Comparison of ENCODE assay signal across 8 mouse cellular contexts in the genomic region with DNA sequence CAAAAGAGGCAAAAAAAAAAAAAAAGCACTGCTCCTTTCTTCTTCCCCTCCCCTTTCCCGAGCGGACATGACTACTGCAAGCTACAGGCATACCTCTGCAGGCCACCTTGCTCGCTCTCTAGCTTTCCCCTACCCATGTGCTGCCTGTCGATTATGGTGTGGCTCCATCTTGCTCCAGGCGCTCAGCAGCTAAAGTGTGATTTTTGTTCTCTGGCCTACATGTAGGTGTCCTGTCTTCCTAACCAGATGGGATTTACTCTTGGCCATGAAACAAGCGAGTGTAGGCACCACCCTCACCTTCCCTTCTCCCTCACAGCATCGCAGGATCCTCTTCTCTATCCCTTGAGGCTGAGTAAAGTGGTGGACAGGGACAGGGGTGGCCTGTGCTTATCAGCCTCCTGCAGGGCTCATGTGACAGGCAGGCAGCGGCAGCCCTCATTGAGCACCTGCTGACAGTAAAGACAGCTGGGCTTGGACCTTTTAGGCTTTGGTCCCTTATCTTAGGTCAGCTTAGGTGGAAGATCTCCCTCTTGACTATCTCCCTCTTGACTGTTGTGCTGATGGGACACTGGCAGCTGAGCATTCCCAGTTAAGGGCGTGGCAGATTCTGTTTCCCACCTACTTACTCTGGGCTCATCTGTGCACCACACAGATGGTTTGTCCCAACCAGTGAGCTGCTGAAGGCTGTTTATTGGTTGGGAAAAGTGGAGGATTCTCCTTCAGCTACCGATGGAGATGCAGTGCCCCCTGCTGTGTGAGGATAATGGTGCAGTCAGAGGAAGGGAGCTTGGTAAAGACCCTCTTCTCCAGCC. TPM values are rescaled to one million over a fixed set of nuclear protein-coding genes. Genes with fewer than 3 reads are reported as not detected.
DNase-seq lines count a peak whose midpoint lies in the region; ATAC-seq and TF ChIP-seq lines count a peak whose summit lies in the region.

No protein-coding gene starts in this region.

- WGBS in forebrain, embryonic 12.5 days, result 81% methylated on average over 10 of the region's 10 CpGs
- 77% methylated on average over 10 of the region's 10 CpGs for WGBS in forebrain, embryonic 10.5 days
- WGBS in hindbrain, postnatal 0 days, result 78% methylated on average over 10 of the region's 10 CpGs
- whole genome bisulfite sequencing in limb, embryonic 13.5 days, result 79% methylated on average over 10 of the region's 10 CpGs
- WGBS in neural tube, embryonic 11.5 days, result 82% methylated on average over 10 of the region's 10 CpGs

- H3K9ac ChIP-seq in forebrain, embryonic 12.5 days, result no peak overlapping the region
- no peak overlapping the region for H3K9ac ChIP-seq in hindbrain, postnatal 0 days (replicated peaks; ENCODE audit: low read length)
- H3K9ac ChIP-seq in limb, embryonic 13.5 days, result no peak overlapping the region
- no peak overlapping the region for H3K9ac ChIP-seq in neural tube, embryonic 11.5 days (ENCODE audit: low read length)

- H3K4me3 ChIP-seq in forebrain, embryonic 12.5 days (replicated peaks), result no peak overlapping the region
- no peak overlapping the region for H3K4me3 ChIP-seq in forebrain, embryonic 10.5 days
- peak overlapping the region; percentile 9; the same call in 1 of the 2 replicates for H3K4me3 ChIP-seq in G1E (ENCODE audit: low read depth, low read length)
- H3K4me3 ChIP-seq in hindbrain, postnatal 0 days (ENCODE audit: low read length), result no peak overlapping the region
- no peak overlapping the region for H3K4me3 ChIP-seq in limb, embryonic 13.5 days
- no peak overlapping the region for H3K4me3 ChIP-seq in neural tube, embryonic 11.5 days (ENCODE audit: low read depth, low read length)

- no peak for DNase-seq in forebrain, embryonic 10.5 days (ENCODE audit: extremely low spot score, low spot score)
- peak; percentile 77 for DNase-seq in G1E (ENCODE audit: low spot score)
- DNase-seq in hindbrain, postnatal 0 days (ENCODE audit: low spot score), result peak; percentile 76
- peak; percentile 70 for DNase-seq in neural tube, embryonic 11.5 days (ENCODE audit: low spot score)
- no peak for DNase-seq in T-cell, adult 2 months (ENCODE audit: low spot score)

- peak; percentile 40; the same call in 1 of the 2 replicates for ATAC-seq in forebrain, embryonic 12.5 days (ENCODE audit: low FRiP score)
- ATAC-seq in G1E (ENCODE audit: extremely low read depth, insufficient number of reproducible peaks, low FRiP score, poor library complexity, severe bottlenecking), result peak; percentile 93
- peak; percentile 83 for ATAC-seq in erythroid progenitor cell, adult 5-6 weeks (replicated peaks; ENCODE audit: low FRiP score, poor library complexity, severe bottlenecking)
- peak; percentile 52 for ATAC-seq in hindbrain, postnatal 0 days
- ATAC-seq in limb, embryonic 13.5 days (ENCODE audit: low FRiP score, low read depth), result peak; percentile 18; the same call in 1 of the 2 replicates
- peak; percentile 40; the same call in 1 of the 2 replicates for ATAC-seq in neural tube, embryonic 11.5 days (ENCODE audit: insufficient read depth, low FRiP score, low TSS enrichment)

- peaks cover 94% of the 10 kb centered on the region for H3K36me3 ChIP-seq in forebrain, embryonic 12.5 days (replicated peaks)
- H3K36me3 ChIP-seq in forebrain, embryonic 10.5 days (replicated peaks), result peaks cover 98% of the 10 kb centered on the region
- peaks cover 99% of the 10 kb centered on the region for H3K36me3 ChIP-seq in G1E (replicated peaks)
- peaks cover 58% of the 10 kb centered on the region for H3K36me3 ChIP-seq in hindbrain, postnatal 0 days (ENCODE audit: insufficient read depth, low read length)
- peaks cover 100% of the 10 kb centered on the region for H3K36me3 ChIP-seq in limb, embryonic 13.5 days
- H3K36me3 ChIP-seq in neural tube, embryonic 11.5 days (ENCODE audit: control insufficient read depth, insufficient read depth, low read length), result peaks cover 37% of the 10 kb centered on the region

- H3K27ac ChIP-seq in forebrain, embryonic 12.5 days, result no peak overlapping the region
- H3K27ac ChIP-seq in forebrain, embryonic 10.5 days, result no peak overlapping the region
- no peak overlapping the region for H3K27ac ChIP-seq in hindbrain, postnatal 0 days
- H3K27ac ChIP-seq in limb, embryonic 13.5 days, result 0 out of 2 replicates have a peak overlapping the region, but pooled peaks have one; percentile 33
- H3K27ac ChIP-seq in neural tube, embryonic 11.5 days (ENCODE audit: low read depth, low read length), result no peak overlapping the region

- no peaks in the 10 kb centered on the region for H3K4me1 ChIP-seq in forebrain, embryonic 12.5 days
- 0 out of 2 replicates have a peak, but pooled peaks cover 3% of the 10 kb centered on the region for H3K4me1 ChIP-seq in forebrain, embryonic 10.5 days
- H3K4me1 ChIP-seq in G1E (ENCODE audit: insufficient read depth, low read depth, low read length), result peaks cover 71% of the 10 kb centered on the region
- H3K4me1 ChIP-seq in hindbrain, postnatal 0 days (ENCODE audit: insufficient read depth, low read length), result no peaks in the 10 kb centered on the region
- peaks cover 7% of the 10 kb centered on the region; the same call in 1 of the 2 replicates for H3K4me1 ChIP-seq in limb, embryonic 13.5 days
- H3K4me1 ChIP-seq in neural tube, embryonic 11.5 days (ENCODE audit: control insufficient read depth, insufficient read depth, low read length), result no peaks in the 10 kb centered on the region

- no peak overlapping the region for H3K4me2 ChIP-seq in forebrain, embryonic 12.5 days
- H3K4me2 ChIP-seq in hindbrain, postnatal 0 days (ENCODE audit: low read depth, low read length), result no peak overlapping the region
- H3K4me2 ChIP-seq in limb, embryonic 13.5 days (replicated peaks), result no peak overlapping the region
- H3K4me2 ChIP-seq in neural tube, embryonic 11.5 days (ENCODE audit: low read depth), result no peak overlapping the region

- no peaks in the 10 kb centered on the region for H3K9me3 ChIP-seq in forebrain, embryonic 12.5 days
- no peaks in the 10 kb centered on the region for H3K9me3 ChIP-seq in forebrain, embryonic 10.5 days
- H3K9me3 ChIP-seq in G1E (replicated peaks), result no peaks in the 10 kb centered on the region
- no peaks in the 10 kb centered on the region for H3K9me3 ChIP-seq in hindbrain, postnatal 0 days (ENCODE audit: low read length)
- H3K9me3 ChIP-seq in limb, embryonic 13.5 days, result no peaks in the 10 kb centered on the region
- H3K9me3 ChIP-seq in neural tube, embryonic 11.5 days (ENCODE audit: control insufficient read depth, low read length), result no peaks in the 10 kb centered on the region

- no peaks in the 10 kb centered on the region for H3K27me3 ChIP-seq in forebrain, embryonic 12.5 days
- H3K27me3 ChIP-seq in forebrain, embryonic 10.5 days (ENCODE audit: poor library complexity, severe bottlenecking), result no peaks in the 10 kb centered on the region
- H3K27me3 ChIP-seq in G1E (ENCODE audit: insufficient read depth, low read length), result no peaks in the 10 kb centered on the region
- H3K27me3 ChIP-seq in hindbrain, postnatal 0 days (ENCODE audit: insufficient read depth, low read length), result no peaks in the 10 kb centered on the region
- no peaks in the 10 kb centered on the region for H3K27me3 ChIP-seq in limb, embryonic 13.5 days
- no peaks in the 10 kb centered on the region for H3K27me3 ChIP-seq in neural tube, embryonic 11.5 days (ENCODE audit: control insufficient read depth, insufficient read depth, low read length)

- peak; percentile 58 for TF ChIP-seq CTCF in G1E (IDR thresholded peaks at IDR 0.05; ENCODE audit: low read depth, low read length)
- peak; percentile 77 for TF ChIP-seq CTCF in hindbrain, postnatal 0 days (IDR thresholded peaks at IDR 0.05; ENCODE audit: low read depth)

RNA-seq across cellular contexts. Expression of gene Psmc3, which starts 6.9 kb away (rescaled TPM):
- 294 and 301 TPM in 2 replicates for polyA plus RNA-seq in forebrain, embryonic 12.5 days (2016; fragmentation: Nextera tagmentation; extraction: Ambion mirVana)
- 361 TPM in 2 replicates for polyA plus RNA-seq in forebrain, embryonic 10.5 days (2016; fragmentation: Nextera tagmentation; extraction: Ambion mirVana)
- total RNA-seq in G1E (2014; fragmentation: Nextera tagmentation) (109 and 141 TPM in 2 replicates), G1E (2017) (280 and 333 TPM in 2 replicates)
- polyA plus RNA-seq in G1E (2012), result 151 and 165 TPM in 2 replicates
- total RNA-seq in erythroid progenitor cell, adult 5-6 weeks (2015; ENCODE audit: low replicate concordance), result 56.2 and 85.4 TPM in 2 replicates
- total RNA-seq in erythroid progenitor cell, adult 5-6 weeks (2017; ENCODE audit: low replicate concordance), result 101 and 248 TPM in 2 replicates
- 154 and 160 TPM in 2 replicates for total RNA-seq in hindbrain, postnatal 0 days (2014; rRNA removed)
- polyA plus RNA-seq in hindbrain, postnatal 0 days (2015; fragmentation: Nextera tagmentation; extraction: Ambion mirVana), result 249 and 261 TPM in 2 replicates
- 316 and 328 TPM in 2 replicates for polyA plus RNA-seq in limb, embryonic 13.5 days (2015; fragmentation: Nextera tagmentation; extraction: Ambion mirVana)
- polyA plus RNA-seq in neural tube, embryonic 11.5 days (2014; fragmentation: Nextera tagmentation; extraction: Ambion mirVana), result 387 and 389 TPM in 2 replicates

RNA-seq across cellular contexts. Expression of gene Slc39a13, which starts 9.5 kb away (rescaled TPM):
- 22.6 and 24.3 TPM in 2 replicates for polyA plus RNA-seq in forebrain, embryonic 12.5 days (2016; fragmentation: Nextera tagmentation; extraction: Ambion mirVana)
- 17.8 and 17.9 TPM in 2 replicates for polyA plus RNA-seq in forebrain, embryonic 10.5 days (2016; fragmentation: Nextera tagmentation; extraction: Ambion mirVana)
- total RNA-seq in G1E (2014; fragmentation: Nextera tagmentation) (23.6 and 24.9 TPM in 2 replicates), G1E (2017) (8.6 and 12.7 TPM in 2 replicates)
- 12.1 and 13.6 TPM in 2 replicates for polyA plus RNA-seq in G1E (2012)
- 3.8 and 11.2 TPM in 2 replicates for total RNA-seq in erythroid progenitor cell, adult 5-6 weeks (2015; ENCODE audit: low replicate concordance)
- total RNA-seq in erythroid progenitor cell, adult 5-6 weeks (2017; ENCODE audit: low replicate concordance), result 0.26 and 0.83 TPM in 2 replicates
- total RNA-seq in hindbrain, postnatal 0 days (2014; rRNA removed), result 37.1 and 42.7 TPM in 2 replicates
- polyA plus RNA-seq in hindbrain, postnatal 0 days (2015; fragmentation: Nextera tagmentation; extraction: Ambion mirVana), result 22.6 and 24.4 TPM in 2 replicates
- 59.9 and 67.5 TPM in 2 replicates for polyA plus RNA-seq in limb, embryonic 13.5 days (2015; fragmentation: Nextera tagmentation; extraction: Ambion mirVana)
- 21.9 and 27.6 TPM in 2 replicates for polyA plus RNA-seq in neural tube, embryonic 11.5 days (2014; fragmentation: Nextera tagmentation; extraction: Ambion mirVana)

RNA-seq across cellular contexts. Expression of gene Spi1, which starts 21.4 kb away (rescaled TPM):
- polyA plus RNA-seq in forebrain, embryonic 12.5 days (2016; fragmentation: Nextera tagmentation; extraction: Ambion mirVana), result 1.7 and 2.7 TPM in 2 replicates
- polyA plus RNA-seq in forebrain, embryonic 10.5 days (2016; fragmentation: Nextera tagmentation; extraction: Ambion mirVana), result 2.8 and 3.1 TPM in 2 replicates
- total RNA-seq in G1E (2014; fragmentation: Nextera tagmentation), result 79.8 and 99.2 TPM in 2 replicates
- total RNA-seq in G1E (2017), result 23.5 and 25.4 TPM in 2 replicates
- polyA plus RNA-seq in G1E (2012), result 135 and 138 TPM in 2 replicates
- total RNA-seq in erythroid progenitor cell, adult 5-6 weeks (2015; ENCODE audit: low replicate concordance), result 37.8 and 54.1 TPM in 2 replicates
- 21.9 and 31.9 TPM in 2 replicates for total RNA-seq in erythroid progenitor cell, adult 5-6 weeks (2017; ENCODE audit: low replicate concordance)
- 3.0 and 8.5 TPM in 2 replicates for total RNA-seq in hindbrain, postnatal 0 days (2014; rRNA removed)
- polyA plus RNA-seq in hindbrain, postnatal 0 days (2015; fragmentation: Nextera tagmentation; extraction: Ambion mirVana), result 4.5 and 4.9 TPM in 2 replicates
- 4.6 and 6.0 TPM in 2 replicates for polyA plus RNA-seq in limb, embryonic 13.5 days (2015; fragmentation: Nextera tagmentation; extraction: Ambion mirVana)
- polyA plus RNA-seq in neural tube, embryonic 11.5 days (2014; fragmentation: Nextera tagmentation; extraction: Ambion mirVana), result 2.8 and 4.2 TPM in 2 replicates

RNA-seq across cellular contexts. Expression of gene Rapsn, which starts 25.3 kb away (rescaled TPM):
- 1.9 and 2.6 TPM in 2 replicates for polyA plus RNA-seq in forebrain, embryonic 12.5 days (2016; fragmentation: Nextera tagmentation; extraction: Ambion mirVana)
- polyA plus RNA-seq in forebrain, embryonic 10.5 days (2016; fragmentation: Nextera tagmentation; extraction: Ambion mirVana), result 4.9 and 5.2 TPM in 2 replicates
- total RNA-seq in G1E (2014; fragmentation: Nextera tagmentation) (1.8 TPM in 1 of 2 replicates, not detected in the other), G1E (2017) (3.4 and 4.4 TPM in 2 replicates)
- 2.3 and 3.7 TPM in 2 replicates for polyA plus RNA-seq in G1E (2012)
- total RNA-seq in erythroid progenitor cell, adult 5-6 weeks (2015; ENCODE audit: low replicate concordance), result not detected in 2 replicates
- 1.7 TPM in 1 of 2 replicates, not detected in the other for total RNA-seq in erythroid progenitor cell, adult 5-6 weeks (2017; ENCODE audit: low replicate concordance)
- total RNA-seq in hindbrain, postnatal 0 days (2014; rRNA removed), result 0.22 TPM in 1 of 2 replicates, not detected in the other
- 0.88 and 1.1 TPM in 2 replicates for polyA plus RNA-seq in hindbrain, postnatal 0 days (2015; fragmentation: Nextera tagmentation; extraction: Ambion mirVana)
- polyA plus RNA-seq in limb, embryonic 13.5 days (2015; fragmentation: Nextera tagmentation; extraction: Ambion mirVana), result 18.3 and 19.2 TPM in 2 replicates
- 3.7 and 5.5 TPM in 2 replicates for polyA plus RNA-seq in neural tube, embryonic 11.5 days (2014; fragmentation: Nextera tagmentation; extraction: Ambion mirVana)

RNA-seq across cellular contexts. Expression of gene Mybpc3, which starts 57.2 kb away (rescaled TPM):
- polyA plus RNA-seq in forebrain, embryonic 12.5 days (2016; fragmentation: Nextera tagmentation; extraction: Ambion mirVana), result 0.14 and 0.19 TPM in 2 replicates
- not detected in 2 replicates for polyA plus RNA-seq in forebrain, embryonic 10.5 days (2016; fragmentation: Nextera tagmentation; extraction: Ambion mirVana)
- total RNA-seq in G1E (2014; fragmentation: Nextera tagmentation) (not detected in 2 replicates), G1E (2017) (under 0.01 TPM in 1 of 2 replicates, not detected in the other)
- not detected in 2 replicates for polyA plus RNA-seq in G1E (2012)
- total RNA-seq in erythroid progenitor cell, adult 5-6 weeks (2015; ENCODE audit: low replicate concordance), result not detected in 2 replicates
- not detected in 2 replicates for total RNA-seq in erythroid progenitor cell, adult 5-6 weeks (2017; ENCODE audit: low replicate concordance)
- total RNA-seq in hindbrain, postnatal 0 days (2014; rRNA removed), result 0.25 and 0.37 TPM in 2 replicates
- 0.13 and 0.23 TPM in 2 replicates for polyA plus RNA-seq in hindbrain, postnatal 0 days (2015; fragmentation: Nextera tagmentation; extraction: Ambion mirVana)
- not detected in 2 replicates for polyA plus RNA-seq in limb, embryonic 13.5 days (2015; fragmentation: Nextera tagmentation; extraction: Ambion mirVana)
- 0.11 and 0.49 TPM in 2 replicates for polyA plus RNA-seq in neural tube, embryonic 11.5 days (2014; fragmentation: Nextera tagmentation; extraction: Ambion mirVana)

Comparison
In these comparisons a context has a peak if more than half of its experiments do, and no peak if none do; other contexts are left out.
1. ATAC-seq: peak in every context shown above with its lines; median percentile 93 in G1E; 83 in erythroid progenitor cell, adult 5-6 weeks; 52 in hindbrain, postnatal 0 days; 40 in forebrain, embryonic 12.5 days; 40 in neural tube, embryonic 11.5 days; 18 in limb, embryonic 13.5 days.
2. DNase-seq: peak in G1E (single experiment), hindbrain, postnatal 0 days (single experiment) and neural tube, embryonic 11.5 days (single experiment); none in forebrain, embryonic 10.5 days (single experiment) and T-cell, adult 2 months (single experiment).
3. RNA of gene Spi1, which starts 21.4 kb away (polyA plus RNA-seq): 135 to 138 TPM in G1E; 4.6 to 6.0 TPM in limb, embryonic 13.5 days, 4.5 to 4.9 TPM in hindbrain, postnatal 0 days, 2.8 to 3.1 TPM in forebrain, embryonic 10.5 days, 2.8 to 4.2 TPM in neural tube, embryonic 11.5 days and 1.7 to 2.7 TPM in forebrain, embryonic 12.5 days; every median in the first group is over 10 times any median in the second.